Mouse (Mus musculus) megakaryocyte, embryonic 14.5 days (primary cell): Measurements from ENCODE around the gene Hmgn2.

Source experiments
- FLI1 ChIP-seq: IDR thresholded peaks from 2 replicates; pipeline ENCODE4 v1.6.1; 2012; ENCODE audit warnings: low read length, inconsistent platforms, mixed read lengths
- GATA1 ChIP-seq: IDR thresholded peaks from 3 replicates; pipeline ENCODE4 v1.6.1; 2012; ENCODE audit warnings: mixed read lengths, low read length, inconsistent platforms, borderline replicate concordance

DNA sequence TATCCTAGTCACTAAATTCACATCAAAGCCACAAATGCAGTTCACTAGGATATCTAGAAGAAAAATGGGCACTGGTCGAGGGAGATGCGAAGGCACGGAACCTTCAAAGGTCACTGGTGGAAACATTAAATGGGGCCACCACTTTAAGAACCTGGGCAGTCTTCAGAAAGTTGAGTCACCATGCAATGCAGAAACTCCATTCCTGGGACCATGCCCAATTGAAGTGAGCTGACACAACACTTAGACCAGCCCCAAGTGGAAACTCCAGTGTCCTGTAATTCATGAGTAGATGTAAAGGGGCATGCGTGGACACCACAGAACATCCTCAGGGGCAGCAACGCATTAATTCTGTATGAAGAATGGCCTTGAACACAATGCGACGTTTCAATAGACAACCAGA, 5.9 kb downstream of the Hmgn2 start:
- TF ChIP-seq GATA1 = no peak
- no peak for TF ChIP-seq FLI1
